In genomic region chr15:96593457-96593856, GRCm38 (mm10) we compare ENCODE assay signal across 11 mouse cellular contexts. TPM values are rescaled to one million over a fixed set of nuclear protein-coding genes. Genes with fewer than 3 reads are reported as not detected.
DNase-seq lines count a peak whose midpoint lies in the region; ATAC-seq and TF ChIP-seq lines count a peak whose summit lies in the region.
"Had no signal": no experiment of that assay in that cellular context is flagged by ENCODE, and none has a peak within 500 bp of the region (broad histone marks: within the 10 kb centered on the region; RNA-seq: fewer than 3 reads in every experiment).

No protein-coding gene starts in this region.

- 48% methylated on average over 6 of the region's 6 CpGs for WGBS in intestine, embryonic 14.5 days
- 59% methylated on average over 6 of the region's 6 CpGs for WGBS in intestine, embryonic 15.5 days
- WGBS in stomach, embryonic 16.5 days: 59% methylated on average over 6 of the region's 6 CpGs

- no peak for DNase-seq in intestine, embryonic 14.5 days (ENCODE audit: low spot score)
- peak; percentile 40 for DNase-seq in testis, postnatal 10 days (ENCODE audit: low spot score)
- no peak for DNase-seq in testis, postnatal 14 days (ENCODE audit: low spot score)
- peak; percentile 13 for DNase-seq in forelimb bud, embryonic 11.5 days (ENCODE audit: low read depth, low spot score)
- no peak for DNase-seq in gastrocnemius, adult 2 months
- DNase-seq: cerebellum, adult 18-20 months; kidney, postnatal 36 days had no signal

- peaks cover 35% of the 10 kb centered on the region for H3K36me3 ChIP-seq in intestine, embryonic 14.5 days (ENCODE audit: control insufficient read depth, insufficient read depth, low read length)
- peaks cover 4% of the 10 kb centered on the region for H3K36me3 ChIP-seq in intestine, embryonic 15.5 days
- H3K36me3 ChIP-seq in stomach, embryonic 16.5 days (ENCODE audit: control insufficient read depth, insufficient read depth, low read length): no peaks in the 10 kb centered on the region

- no peaks in the 10 kb centered on the region for H3K9me3 ChIP-seq in intestine, embryonic 14.5 days (ENCODE audit: control insufficient read depth, low read length)
- no peaks in the 10 kb centered on the region for H3K9me3 ChIP-seq in intestine, embryonic 15.5 days
- H3K9me3 ChIP-seq in stomach, embryonic 16.5 days (replicated peaks; ENCODE audit: control insufficient read depth, low read length): no peaks in the 10 kb centered on the region
- H3K9me3 ChIP-seq: liver, embryonic 12.5 days had no signal

- peaks cover 16% of the 10 kb centered on the region; the same call in 1 of the 2 replicates for H3K4me1 ChIP-seq in intestine, embryonic 14.5 days (replicated peaks; ENCODE audit: control insufficient read depth, insufficient read depth, low read length)
- H3K4me1 ChIP-seq in intestine, embryonic 15.5 days (replicated peaks): peaks cover 14% of the 10 kb centered on the region; the same call in 1 of the 2 replicates
- peaks cover 10% of the 10 kb centered on the region; the same call in 1 of the 2 replicates for H3K4me1 ChIP-seq in stomach, embryonic 16.5 days (ENCODE audit: control insufficient read depth, insufficient read depth, low read length)

- H3K4me3 ChIP-seq in intestine, embryonic 14.5 days (ENCODE audit: low read depth, low read length): no peak overlapping the region
- no peak overlapping the region for H3K4me3 ChIP-seq in intestine, embryonic 15.5 days (replicated peaks)
- H3K4me3 ChIP-seq in stomach, embryonic 16.5 days (replicated peaks; ENCODE audit: low read length): no peak overlapping the region
- no peak overlapping the region for H3K4me3 ChIP-seq in gastrocnemius, adult 2 months
- H3K4me3 ChIP-seq: liver, embryonic 12.5 days had no signal

- intact Hi-C loops in gastrocnemius, adult 2 months (cut with DNase I): no loop called here

- TF ChIP-seq CTCF in gastrocnemius, adult 2 months (IDR thresholded peaks at IDR 0.05): no peak

- no peaks in the 10 kb centered on the region for H3K27me3 ChIP-seq in intestine, embryonic 14.5 days (replicated peaks; ENCODE audit: control insufficient read depth, insufficient read depth, low read length)
- no peaks in the 10 kb centered on the region for H3K27me3 ChIP-seq in intestine, embryonic 15.5 days (replicated peaks)
- no peaks in the 10 kb centered on the region for H3K27me3 ChIP-seq in stomach, embryonic 16.5 days (ENCODE audit: control insufficient read depth, insufficient read depth, low read length)
- H3K27me3 ChIP-seq: liver, embryonic 12.5 days had no signal

- no peak overlapping the region for H3K4me2 ChIP-seq in intestine, embryonic 14.5 days (ENCODE audit: low read length)
- H3K4me2 ChIP-seq in intestine, embryonic 15.5 days (replicated peaks): no peak overlapping the region
- no peak overlapping the region for H3K4me2 ChIP-seq in stomach, embryonic 16.5 days (ENCODE audit: low read depth, low read length)
- H3K4me2 ChIP-seq: liver, embryonic 12.5 days had no signal

- no peak for ATAC-seq in intestine, embryonic 14.5 days (replicated peaks; ENCODE audit: low FRiP score, low TSS enrichment, low read depth)
- ATAC-seq in intestine, embryonic 15.5 days: no peak
- ATAC-seq in stomach, embryonic 16.5 days (ENCODE audit: insufficient read depth, low FRiP score): no peak
- no peak for ATAC-seq in cerebellum, adult (ENCODE audit: insufficient number of reproducible peaks, low FRiP score, low TSS enrichment)
- ATAC-seq: liver, embryonic 12.5 days had no signal

- H3K9ac ChIP-seq in intestine, embryonic 14.5 days (ENCODE audit: low read length): no peak overlapping the region
- H3K9ac ChIP-seq in intestine, embryonic 15.5 days: no peak overlapping the region
- no peak overlapping the region for H3K9ac ChIP-seq in stomach, embryonic 16.5 days (ENCODE audit: low read length)
- H3K9ac ChIP-seq: liver, embryonic 12.5 days had no signal

- peak overlapping the region; percentile 40; the same call in 1 of the 2 replicates for H3K27ac ChIP-seq in intestine, embryonic 14.5 days (ENCODE audit: low read depth)
- H3K27ac ChIP-seq in intestine, embryonic 15.5 days: no peak overlapping the region
- peak overlapping the region; percentile 48; the same call in 1 of the 2 replicates for H3K27ac ChIP-seq in stomach, embryonic 16.5 days (ENCODE audit: low read length)
- H3K27ac ChIP-seq in gastrocnemius, adult 2 months: no peak overlapping the region
- H3K27ac ChIP-seq: liver, embryonic 12.5 days had no signal

RNA-seq across cellular contexts. Expression of gene Slc38a1, which starts 49.3 kb away (rescaled TPM):
- polyA plus RNA-seq in intestine, embryonic 14.5 days (2014; fragmentation: Nextera tagmentation; extraction: Ambion mirVana): 124 and 126 TPM in 2 replicates
- 113 and 119 TPM in 2 replicates for polyA plus RNA-seq in intestine, embryonic 15.5 days (2015; fragmentation: Nextera tagmentation; extraction: Ambion mirVana)
- 55.6 and 58.0 TPM in 2 replicates for polyA plus RNA-seq in stomach, embryonic 16.5 days (2015; fragmentation: Nextera tagmentation; extraction: Ambion mirVana)
- total RNA-seq in gastrocnemius, adult 2 months (2021): 1 to 10 TPM; 1.0 to 1.3 TPM

Comparison
In these comparisons a context has a peak if more than half of its experiments do, and no peak if none do; other contexts are left out.
1. DNase-seq: peak in testis, postnatal 10 days (single experiment) and forelimb bud, embryonic 11.5 days (single experiment); none in intestine, embryonic 14.5 days (single experiment), testis, postnatal 14 days (single experiment) and gastrocnemius, adult 2 months (single experiment).
2. H3K27ac ChIP-seq: peak in intestine, embryonic 14.5 days (single experiment) and stomach, embryonic 16.5 days (single experiment); none in intestine, embryonic 15.5 days (single experiment) and gastrocnemius, adult 2 months (single experiment).